Mouse (Mus musculus): ENCODE measurements around the gene Rab9b. TPM values are rescaled to one million over a fixed set of nuclear protein-coding genes. Genes with fewer than 3 reads are reported as not detected.

Rab9b gene
- not detected in 2 replicates for total RNA-seq (2023)

DNA sequence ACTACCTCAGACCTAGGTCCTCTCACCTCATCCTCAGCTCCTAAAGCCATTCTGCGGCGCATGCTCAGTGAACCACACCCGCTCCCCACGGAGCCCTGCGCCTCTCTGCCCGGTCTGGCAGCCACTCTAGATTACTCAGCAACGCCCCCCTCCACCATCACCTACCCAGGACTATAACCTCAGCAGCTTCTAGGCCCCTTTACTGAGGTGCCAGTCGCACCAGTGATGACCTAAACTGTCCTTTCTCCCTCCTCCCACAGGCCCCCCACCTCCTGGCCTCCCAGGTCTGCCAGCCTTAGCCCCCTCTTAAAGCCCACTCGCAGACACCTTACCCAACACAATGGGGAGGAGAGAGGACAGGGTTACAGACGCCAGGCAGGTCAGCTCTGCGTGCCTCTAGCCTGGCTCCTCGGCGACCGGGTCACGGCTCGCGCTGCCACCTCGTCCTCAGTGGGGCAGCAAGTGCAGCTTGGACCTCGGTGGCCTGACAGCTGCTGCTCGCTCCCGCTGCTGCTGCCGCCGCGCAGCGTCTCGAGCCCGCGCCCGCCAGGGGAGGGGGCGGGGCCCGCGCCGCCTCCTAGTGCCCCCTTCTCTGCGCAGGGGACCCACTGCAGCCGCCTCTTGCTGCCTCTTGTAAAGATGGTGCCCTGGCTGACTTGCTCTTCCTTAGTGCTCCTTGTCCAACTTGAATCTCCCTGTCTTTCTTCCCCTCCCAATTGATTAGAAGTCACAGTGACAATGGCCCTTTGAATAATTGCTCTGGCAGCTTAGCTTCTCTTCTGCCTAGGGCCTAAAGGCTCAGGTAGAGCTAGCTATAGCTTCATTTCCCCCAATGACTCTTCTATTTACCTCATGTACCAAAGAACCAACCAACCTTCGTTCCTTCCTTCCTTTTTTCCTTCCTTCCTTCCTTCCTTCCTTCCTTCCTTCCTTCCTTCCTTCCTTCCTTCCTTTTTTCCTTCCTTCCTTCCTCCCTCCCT, at the start of gene Rab9b:
Gene Rab9b (minus strand): TSS at position 695 of the 980 bp plus-strand sequence.

DNA sequence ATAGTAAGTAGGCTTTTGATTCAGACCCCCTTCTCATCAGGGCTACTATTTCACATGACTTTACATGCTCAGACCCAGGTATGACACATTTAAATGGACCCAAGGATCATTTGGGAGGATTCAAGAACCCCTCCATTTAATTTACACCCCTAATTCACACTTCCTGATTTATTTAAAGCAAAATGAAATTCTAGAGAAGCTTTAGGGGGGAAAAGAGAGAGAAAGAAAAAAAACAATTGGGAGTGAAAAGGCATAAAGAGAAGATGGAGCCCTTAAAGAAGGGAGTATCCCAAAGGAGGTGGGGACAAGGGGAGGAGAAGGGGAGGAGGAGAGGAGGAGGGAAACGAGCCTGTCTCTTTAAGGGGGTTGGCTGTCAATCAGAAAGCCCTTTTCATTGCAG, 46.2 kb downstream of the Rab9b start, which contains the start of gene Plp1:
Gene Plp1 (plus strand): TSS at position 301 of the 400 bp plus-strand sequence.

Other genes starting within 250 kb of the Rab9b start
- not detected in 2 replicates for gene Tceal1, start 160.8 kb downstream of the Rab9b start, total RNA-seq (2023)
- gene Morf4l2, start 125.1 kb downstream of the Rab9b start, total RNA-seq (2023) = 84.9 and 125 TPM in 2 replicates
- not detected in 2 replicates for gene Glra4, start 88.6 kb downstream of the Rab9b start, total RNA-seq (2023)
- 0.43 and 0.47 TPM in 2 replicates for gene Plp1, start 46.1 kb downstream of the Rab9b start, total RNA-seq (2023)
- gene H2bfm, start 58.6 kb upstream of the Rab9b start, total RNA-seq (2023) = not detected in 2 replicates
- 5.3 and 6.7 TPM in 2 replicates for gene Tmsb15b2, start 106.7 kb upstream of the Rab9b start, total RNA-seq (2023)
- not detected in 2 replicates for gene Tmsb15l, start 108.1 kb upstream of the Rab9b start, total RNA-seq (2023)
- gene Tmsb15b1, start 108.1 kb upstream of the Rab9b start, total RNA-seq (2023) = 4.9 TPM in 1 of 2 replicates, not detected in the other
- gene Zcchc18, start 124.4 kb upstream of the Rab9b start, total RNA-seq (2023) = not detected in 2 replicates
- gene Slc25a53, start 169.5 kb upstream of the Rab9b start, total RNA-seq (2023) = 3.2 and 8.4 TPM in 2 replicates
- 2.9 and 3.6 TPM in 2 replicates for gene Fam199x, start 180.8 kb upstream of the Rab9b start, total RNA-seq (2023)